Mouse (Mus musculus) brown adipose tissue, adult 24 weeks (tissue): ENCODE data around the gene Gm49510. TPM values are rescaled to one million over a fixed set of nuclear protein-coding genes. Genes with fewer than 3 reads are reported as not detected.

Experiments
- H3K27ac ChIP-seq: fragments of 200-500 bp; replicated peaks from 2 replicates; pipeline ENCODE4 v1.5.1; 2012; ENCODE audit warnings: low read depth, mild to moderate bottlenecking, low read length
- H3K4me1 ChIP-seq: fragments of 200-500 bp; 2 replicates; pipeline ENCODE4 v1.6.1; 2012; ENCODE audit warnings: low read length, mixed read lengths; ENCODE audit not compliant: control insufficient read depth, insufficient read depth, insufficient read length
- H3K4me3 ChIP-seq: fragments of 200-500 bp; 2 replicates; pipeline ENCODE4 v1.5.1; 2012; ENCODE audit warnings: low read depth, mild to moderate bottlenecking, low read length, moderate library complexity; ENCODE audit not compliant: insufficient read depth
- polyA plus RNA-seq: library from polyadenylated mRNA; stranded (reverse); fragments of >200 nt; gene quantifications from 2 replicates; pipeline ENCODE4 v1.2.4, GENCODE M21; 2012; ENCODE audit not compliant: missing spikeins, insufficient read depth, insufficient read length

The Gm49510 gene
- polyA plus RNA-seq, 1 experiment = not detected

GRCm38 (mm10) chr15:78898507-78899001 is 913 bp upstream of the Gm49510 start:
- Histone ChIP-seq H3K27ac (no peak overlapping the region), H3K4me1 (no peaks in the 10 kb centered on the region; the same call in 1 of the 2 replicates), H3K4me3 (peak overlapping the region; percentile 5; the same call in 1 of the 2 replicates)

DNA sequence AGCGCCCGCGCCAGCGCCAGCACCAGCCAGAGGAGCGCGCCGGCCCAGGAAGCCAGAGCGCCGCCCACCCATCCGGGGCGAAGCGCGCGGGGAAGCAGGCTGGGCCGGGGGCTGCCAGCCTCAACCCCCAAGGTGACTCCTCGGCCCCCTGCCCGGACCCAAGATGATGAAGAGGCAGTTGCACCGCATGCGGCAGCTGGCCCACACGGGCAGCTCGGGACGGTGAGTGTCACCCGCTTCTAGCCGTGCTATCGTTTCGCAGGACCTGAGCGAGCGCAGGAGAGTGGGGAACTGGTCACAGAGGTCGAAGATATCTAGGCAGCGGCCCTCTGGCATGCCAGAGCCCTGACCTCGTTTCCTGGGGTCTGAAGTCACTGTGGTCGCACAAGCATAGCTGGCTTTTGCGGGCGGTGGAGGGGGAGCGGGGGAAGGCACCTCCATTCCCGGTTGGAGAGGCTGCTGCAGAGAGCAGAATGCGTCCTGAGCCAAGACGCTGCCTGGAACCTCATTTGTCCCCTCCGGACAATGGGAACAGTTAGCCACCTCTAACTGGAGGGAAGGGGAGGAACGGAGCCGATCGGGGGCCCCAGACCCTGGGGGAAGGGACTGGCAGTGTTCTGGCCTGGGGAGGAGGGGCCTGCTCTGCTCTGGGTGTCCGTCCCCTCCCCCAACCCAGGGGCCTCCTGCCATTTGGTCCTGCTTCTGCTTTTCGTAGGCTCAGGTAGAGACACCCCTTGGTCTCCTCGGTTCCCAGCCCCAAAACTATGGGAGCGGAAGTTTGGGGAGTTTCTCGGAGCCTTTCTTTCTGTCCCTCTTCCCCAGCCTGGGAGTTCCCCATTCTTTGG is 495 bp downstream of the Gm49510 start, which contains the start of gene Sh3bp1:
Sh3bp1 (plus strand) TSS at position 29 of the 845 bp plus-strand sequence.
- H3K27ac ChIP-seq = 0 out of 2 replicates have a peak within 1 kb of the TSS, but pooled peaks have one; percentile 39
- peak within 1 kb of the TSS; percentile 73 for H3K4me3 ChIP-seq
- no peaks in the 10 kb centered on the region; the same call in 1 of the 2 replicates for H3K4me1 ChIP-seq

- Histone ChIP-seq H3K27ac (0 out of 2 replicates have a peak overlapping the region, but pooled peaks have one; percentile 39), H3K4me1 (no peaks in the 10 kb centered on the region; the same call in 1 of the 2 replicates), H3K4me3 (peak overlapping the region; percentile 73)
Measured at GRCm38 (mm10) chr15:78900585-78901421, 1.3 kb downstream of the Gm49510 start.

DNA sequence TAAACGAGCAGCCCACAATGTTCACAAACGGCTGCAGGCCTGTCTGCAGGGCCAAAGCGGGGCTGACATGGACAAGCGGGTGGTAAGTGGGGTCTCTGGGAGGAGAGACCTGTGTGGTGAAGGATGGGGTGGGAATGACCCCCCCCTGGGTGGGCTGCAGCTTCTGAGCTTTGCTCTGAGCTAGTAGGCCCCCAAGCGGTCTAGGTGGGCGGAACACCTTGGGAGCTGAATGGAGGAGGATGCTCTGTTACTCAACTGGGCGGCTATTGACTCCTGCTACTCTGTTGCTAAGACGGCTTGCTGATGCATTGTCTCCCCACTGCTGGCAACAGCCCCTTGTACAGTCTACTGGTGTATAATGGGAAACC is 1.9 kb downstream of the Gm49510 start:
- H3K4me3 ChIP-seq = no peak overlapping the region
- H3K4me1 ChIP-seq = no peaks in the 10 kb centered on the region; the same call in 1 of the 2 replicates
- no peak overlapping the region for H3K27ac ChIP-seq

DNA sequence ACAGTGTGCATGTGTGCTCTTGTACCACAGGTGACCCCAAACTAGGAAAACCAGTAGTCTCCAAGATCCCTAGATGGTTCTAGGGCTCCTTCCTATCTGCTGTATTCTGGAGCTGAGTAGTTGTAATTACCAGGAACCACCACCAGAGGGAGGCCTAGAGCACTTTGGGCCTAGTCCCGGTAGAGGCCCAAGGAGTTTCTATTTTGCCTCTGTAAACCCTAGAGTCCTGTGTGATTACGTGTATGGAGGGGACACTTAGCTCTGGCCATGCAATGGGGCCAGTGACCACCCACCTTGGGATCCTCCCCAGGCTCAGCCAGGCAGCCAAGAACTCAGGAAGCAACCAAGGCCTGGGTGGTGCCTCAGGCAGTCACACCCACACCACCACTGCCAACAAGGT is 3.8 kb downstream of the Gm49510 start:
- no peak overlapping the region for H3K4me3 ChIP-seq
- H3K27ac ChIP-seq = no peak overlapping the region
- no peaks in the 10 kb centered on the region; the same call in 1 of the 2 replicates for H3K4me1 ChIP-seq

DNA sequence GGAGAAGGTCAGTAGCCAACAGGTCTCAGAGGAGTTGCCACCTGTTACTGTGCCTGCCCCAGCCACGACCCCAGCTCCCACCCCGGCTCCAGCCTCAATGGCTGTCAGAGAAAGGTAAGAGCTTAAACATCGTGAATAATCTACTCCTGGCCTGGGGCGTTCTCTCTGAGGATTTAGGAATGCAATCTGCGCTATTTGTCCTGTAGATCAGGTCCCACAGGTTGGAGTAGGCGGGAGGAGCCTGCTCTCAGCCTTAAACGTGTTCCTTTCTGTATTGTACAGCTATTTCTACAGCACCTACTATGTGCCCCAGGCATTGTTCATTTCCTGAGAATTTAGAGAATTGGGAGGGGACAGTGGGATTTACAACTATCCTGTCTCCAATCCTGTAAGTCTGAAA is 8.9 kb downstream of the Gm49510 start:
- Histone ChIP-seq H3K27ac (no peak overlapping the region), H3K4me3 (no peak overlapping the region), H3K4me1 (no peaks in the 10 kb centered on the region)

- H3K4me3 ChIP-seq = no peak overlapping the region
- H3K27ac ChIP-seq = no peak overlapping the region
- H3K4me1 ChIP-seq = no peaks in the 10 kb centered on the region
Measured at GRCm38 (mm10) chr15:78908982-78909381, 9.5 kb downstream of the Gm49510 start.

- Histone ChIP-seq H3K27ac (no peak overlapping the region), H3K4me1 (no peaks in the 10 kb centered on the region), H3K4me3 (no peak overlapping the region)
Measured at GRCm38 (mm10) chr15:78912040-78912439, 12.6 kb downstream of the Gm49510 start.

GRCm38 (mm10) chr15:78913632-78914090 is 14.2 kb downstream of the Gm49510 start, which contains the start of gene Pdxp:
Gene Pdxp (plus strand): TSS chr15:78913919.
- Histone ChIP-seq H3K27ac (no peak within 1 kb of the TSS), H3K4me3 (peak within 1 kb of the TSS; percentile 48)

DNA sequence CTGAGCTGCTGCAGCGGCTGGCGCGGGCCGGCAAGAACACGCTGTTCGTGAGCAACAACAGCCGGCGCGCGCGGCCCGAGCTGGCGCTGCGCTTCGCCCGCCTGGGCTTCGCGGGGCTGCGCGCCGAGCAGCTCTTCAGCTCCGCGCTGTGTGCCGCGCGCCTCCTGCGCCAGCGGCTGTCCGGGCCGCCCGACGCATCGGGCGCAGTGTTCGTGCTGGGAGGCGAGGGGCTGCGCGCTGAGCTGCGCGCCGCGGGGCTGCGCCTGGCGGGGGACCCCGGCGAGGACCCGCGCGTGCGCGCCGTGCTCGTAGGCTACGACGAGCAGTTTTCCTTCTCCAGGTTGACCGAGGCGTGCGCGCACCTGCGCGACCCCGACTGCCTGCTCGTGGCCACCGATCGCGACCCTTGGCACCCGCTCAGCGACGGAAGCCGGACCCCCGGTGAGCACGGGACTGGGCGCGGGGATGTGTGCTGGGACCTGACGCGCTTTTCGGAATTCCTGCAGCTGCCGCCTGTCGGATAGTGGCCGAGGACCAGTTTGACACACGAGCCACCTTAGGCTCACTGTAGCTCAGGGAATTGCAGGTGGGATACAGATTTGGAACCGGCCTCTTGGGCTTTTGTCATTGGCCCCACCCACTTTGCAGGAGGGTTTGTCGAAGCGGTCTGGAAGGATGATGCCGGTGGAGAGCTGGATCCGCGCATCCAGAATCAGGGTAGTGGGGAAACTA is 14.8 kb downstream of the Gm49510 start:
- no peak overlapping the region for H3K27ac ChIP-seq
- H3K4me1 ChIP-seq = peaks cover 6% of the 10 kb centered on the region
- H3K4me3 ChIP-seq = peak overlapping the region; percentile 48

More at GRCm38 (mm10) chr15:78913632-78914090, 14.2 kb downstream of the Gm49510 start, which contains the start of gene Pdxp:
- H3K4me1 ChIP-seq = peaks cover 6% of the 10 kb centered on the region

DNA sequence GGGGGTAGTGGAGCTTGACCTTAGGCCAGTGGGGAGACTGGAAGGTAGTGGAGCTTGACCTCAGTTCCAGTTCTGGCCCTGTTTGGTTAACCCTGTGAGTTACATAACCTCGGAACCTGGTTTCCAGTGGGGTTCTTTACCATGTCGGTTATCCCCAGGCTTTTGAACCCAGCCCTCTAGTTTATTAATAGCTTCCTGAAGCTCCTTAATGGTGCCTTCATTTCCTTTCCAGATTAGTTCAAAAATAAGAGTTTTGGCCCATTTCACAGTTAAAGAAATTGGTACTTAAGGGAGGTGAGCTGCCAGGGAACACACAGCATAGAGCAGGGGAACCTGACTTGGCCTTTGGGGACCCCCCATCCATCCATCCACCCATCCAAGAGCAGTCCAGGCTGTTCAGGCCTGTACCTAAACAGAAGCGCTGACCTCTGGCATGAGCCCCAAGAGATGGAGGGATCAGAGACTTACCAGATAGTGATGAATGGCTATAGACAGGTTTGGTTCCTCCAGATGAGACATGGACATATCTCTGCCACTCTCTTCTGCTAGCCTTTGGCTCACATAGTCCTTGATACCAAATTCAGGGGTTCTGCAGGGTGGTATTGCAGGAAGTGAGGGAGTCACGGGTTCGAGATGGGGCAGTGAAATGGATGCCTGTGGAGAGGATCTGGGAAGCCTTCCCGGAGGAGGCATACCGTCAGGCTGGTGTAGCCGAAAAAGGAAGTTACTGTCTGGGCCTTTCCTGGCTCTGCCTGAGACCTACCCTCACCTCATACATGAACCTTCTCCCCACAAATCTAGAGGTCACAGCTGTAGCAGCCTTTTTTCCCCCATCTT is 15.6 kb downstream of the Gm49510 start:
- 0 out of 2 replicates have a peak overlapping the region, but pooled peaks have one; percentile 48 for H3K4me3 ChIP-seq
- H3K27ac ChIP-seq = no peak overlapping the region
- H3K4me1 ChIP-seq = peaks cover 6% of the 10 kb centered on the region

DNA sequence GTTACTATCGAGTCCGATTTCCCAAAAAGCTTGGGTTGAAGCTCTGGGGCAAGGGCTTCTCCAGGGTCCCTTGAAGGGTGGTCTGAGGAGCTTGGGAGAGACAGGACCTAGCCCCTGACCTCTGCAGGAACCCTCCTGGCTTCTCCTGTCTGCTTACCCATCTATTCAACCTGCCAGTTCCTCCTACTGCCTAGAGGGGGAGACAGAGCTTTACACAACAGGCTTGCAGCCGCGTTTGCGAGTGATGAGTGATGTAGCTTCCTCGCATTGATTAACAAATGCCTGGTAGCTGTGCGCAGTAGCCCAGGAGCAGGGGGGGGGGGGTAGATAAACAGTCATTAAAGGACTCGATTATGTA is 16.2 kb downstream of the Gm49510 start:
- Histone ChIP-seq H3K4me1 (peaks cover 6% of the 10 kb centered on the region), H3K27ac (no peak overlapping the region), H3K4me3 (no peak overlapping the region)

DNA sequence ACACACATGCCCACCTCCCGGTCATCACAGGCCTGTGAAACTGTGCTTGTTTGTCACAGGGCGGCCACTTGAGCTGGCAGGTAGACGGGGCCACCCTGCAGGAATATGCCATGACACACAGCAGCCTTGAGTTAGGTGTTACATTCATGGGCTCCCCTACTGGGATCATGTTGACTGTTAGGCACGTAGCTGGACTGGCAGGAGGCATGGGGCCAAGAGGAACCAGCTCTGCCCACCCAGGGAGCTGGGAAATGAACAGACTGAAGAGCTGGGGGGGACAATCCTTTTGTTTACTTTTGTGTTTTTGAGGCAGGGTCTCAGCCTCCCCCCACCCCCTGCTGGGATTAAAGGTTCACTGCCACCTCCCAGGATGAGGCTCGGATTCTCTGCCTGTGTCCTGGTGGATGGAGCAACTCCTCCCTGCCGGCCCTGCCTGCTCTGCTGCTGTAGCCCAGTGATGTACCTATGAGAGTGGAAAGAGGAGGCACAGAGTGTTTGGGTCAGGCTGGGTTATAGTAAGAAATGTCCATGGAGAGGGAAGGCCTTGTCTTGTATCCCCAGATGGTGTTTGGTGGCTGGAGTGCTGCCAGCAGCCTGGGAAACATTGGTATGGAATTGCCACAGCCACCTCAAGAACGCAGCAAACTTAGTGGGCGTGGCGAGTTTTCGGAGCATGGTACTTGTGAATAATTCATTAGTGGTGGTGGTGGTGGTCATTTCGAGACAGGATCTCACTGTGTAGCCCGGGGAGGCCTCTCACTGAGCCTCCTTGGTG is 16.8 kb downstream of the Gm49510 start:
- Histone ChIP-seq H3K4me3 (no peak overlapping the region), H3K4me1 (peaks cover 6% of the 10 kb centered on the region)

More for the DNA sequence above, 16.8 kb downstream of the Gm49510 start:
- H3K27ac ChIP-seq = 0 out of 2 replicates have a peak overlapping the region, but pooled peaks have one; percentile 10
